Mouse (Mus musculus): ENCODE measurements around the gene Dph7.

DNA sequence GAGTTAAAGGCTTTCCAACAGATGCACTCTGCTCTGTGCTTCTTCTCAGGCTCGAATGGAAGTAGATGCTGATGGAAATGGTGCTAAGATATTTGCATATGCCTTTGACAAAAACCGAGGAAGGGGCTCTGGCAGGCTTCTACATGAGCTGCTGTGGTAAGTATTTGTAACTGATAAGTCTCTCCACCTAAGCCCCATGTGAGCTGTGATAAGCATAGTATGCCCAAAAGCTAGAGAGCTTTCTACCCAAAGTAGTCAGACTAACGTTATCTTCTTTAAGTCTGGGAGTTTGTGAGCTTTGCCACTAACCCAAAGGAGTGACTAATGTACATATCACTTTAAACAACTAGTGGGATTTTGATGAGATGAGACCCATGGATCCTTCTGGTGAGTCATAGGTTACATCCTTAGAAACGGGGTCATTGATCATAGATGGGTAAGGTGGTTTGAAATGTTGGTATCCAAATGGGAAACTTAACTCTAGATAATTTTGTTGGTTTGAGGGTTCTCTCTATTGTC lies 9.6 kb upstream of the Dph7 start:
- TF ChIP-seq CTCF (IDR thresholded peaks at IDR 0.05; ENCODE audit: low read depth) = no peak
- no peak for TF ChIP-seq EP300 (IDR thresholded peaks at IDR 0.05; ENCODE audit: low read depth)

Measured in liver, postnatal 0 days (tissue).